Mouse (Mus musculus): ENCODE results near the gene Apobr. TPM values are rescaled to one million over a fixed set of nuclear protein-coding genes. Genes with fewer than 3 reads are reported as not detected.

The Apobr gene
- total RNA-seq, 1 experiment from 2014 or later = 117 TPM

- no peak for ATAC-seq (ENCODE audit: extremely low read depth, insufficient number of reproducible peaks, low FRiP score, poor library complexity, severe bottlenecking)
Measured at GRCm38 (mm10) chr7:126630824-126631518, 46.2 kb downstream of the Apobr start, which contains the start of gene Nupr1. Nupr1 (minus strand) TSS chr7:126630861.

GRCm38 (mm10) chr7:126632478-126632877 lies 47.7 kb downstream of the Apobr start:
- no peak for ATAC-seq (ENCODE audit: extremely low read depth, insufficient number of reproducible peaks, low FRiP score, poor library complexity, severe bottlenecking)

GRCm38 (mm10) chr7:126635375-126635774 lies 50.6 kb downstream of the Apobr start:
- ATAC-seq (ENCODE audit: extremely low read depth, insufficient number of reproducible peaks, low FRiP score, poor library complexity, severe bottlenecking) = no peak

GRCm38 (mm10) chr7:126636733-126637520 lies 52.2 kb downstream of the Apobr start:
- peak; percentile 84 for ATAC-seq (ENCODE audit: extremely low read depth, insufficient number of reproducible peaks, low FRiP score, poor library complexity, severe bottlenecking)

Other genes starting within 250 kb of the Apobr start
- 31.4 and 34.8 TPM in 2 replicates for gene Lat, start 215.4 kb upstream of the Apobr start, total RNA-seq (2017)
- 14.8 and 16.5 TPM in 2 replicates for gene Spns1, start 207.5 kb upstream of the Apobr start, total RNA-seq (2017)
- gene Nfatc2ip, start 188.2 kb upstream of the Apobr start, total RNA-seq (2017) = 13.9 and 14.1 TPM in 2 replicates
- gene Cd19, start 170.1 kb upstream of the Apobr start, total RNA-seq (2017) = 585 and 589 TPM in 2 replicates
- 117 and 130 TPM in 2 replicates for gene Rabep2, start 156.2 kb upstream of the Apobr start, total RNA-seq (2017)
- 0.37 and 1.6 TPM in 2 replicates for gene Atp2a1, start 121.8 kb upstream of the Apobr start, total RNA-seq (2017)
- 30.0 and 34.0 TPM in 2 replicates for gene Sh2b1, start 109.5 kb upstream of the Apobr start, total RNA-seq (2017)
- gene Tufm, start 97.6 kb upstream of the Apobr start, total RNA-seq (2017) = 33.6 and 38.4 TPM in 2 replicates
- gene Atxn2l, start 81.5 kb upstream of the Apobr start, total RNA-seq (2017) = 76.4 and 87.3 TPM in 2 replicates
- 93.6 and 99.5 TPM in 2 replicates for gene Eif3c, start 18.5 kb upstream of the Apobr start, total RNA-seq (2017)
- 97.2 and 102 TPM in 2 replicates for gene Cln3, start 875 bp downstream of the Apobr start, total RNA-seq (2017)
- 0.86 and 1.4 TPM in 2 replicates for gene Il27, start 10.0 kb downstream of the Apobr start, total RNA-seq (2017)
- 6.9 and 9.5 TPM in 2 replicates for gene Nupr1, start 45.9 kb downstream of the Apobr start, total RNA-seq (2017)
- 43.8 and 56.5 TPM in 2 replicates for gene Sgf29, start 64.4 kb downstream of the Apobr start, total RNA-seq (2017)
- gene Sult1a1, start 91.5 kb downstream of the Apobr start, total RNA-seq (2017) = 0.93 and 1.1 TPM in 2 replicates
- gene Bola2, start 110.5 kb downstream of the Apobr start, total RNA-seq (2017) = 27.4 and 28.0 TPM in 2 replicates
- gene Slx1b, start 110.8 kb downstream of the Apobr start, total RNA-seq (2017) = 3.3 and 4.2 TPM in 2 replicates
- gene Coro1a, start 122.8 kb downstream of the Apobr start, total RNA-seq (2017) = 1,403 and 1,487 TPM in 2 replicates
- 48.8 and 51.2 TPM in 2 replicates for gene Mapk3, start 174.7 kb downstream of the Apobr start, total RNA-seq (2017)
- gene Gdpd3, start 181.4 kb downstream of the Apobr start, total RNA-seq (2017) = 25.8 and 26.5 TPM in 2 replicates
- gene Ypel3, start 192.0 kb downstream of the Apobr start, total RNA-seq (2017) = 367 and 379 TPM in 2 replicates
- 14.4 and 19.8 TPM in 2 replicates for gene Tbx6, start 196.5 kb downstream of the Apobr start, total RNA-seq (2017)
- 210 and 221 TPM in 2 replicates for gene Ppp4c, start 207.6 kb downstream of the Apobr start, total RNA-seq (2017)
- gene Fam57b, start 212.7 kb downstream of the Apobr start, total RNA-seq (2017) = not detected in 2 replicates
- gene 4930451I11Rik, start 246.7 kb downstream of the Apobr start, total RNA-seq (2017) = not detected in 2 replicates

Data from neutrophil, adult 5-6 weeks (primary cell).